Comparison of ENCODE assay signal across 8 mouse cellular contexts in the genomic region with DNA sequence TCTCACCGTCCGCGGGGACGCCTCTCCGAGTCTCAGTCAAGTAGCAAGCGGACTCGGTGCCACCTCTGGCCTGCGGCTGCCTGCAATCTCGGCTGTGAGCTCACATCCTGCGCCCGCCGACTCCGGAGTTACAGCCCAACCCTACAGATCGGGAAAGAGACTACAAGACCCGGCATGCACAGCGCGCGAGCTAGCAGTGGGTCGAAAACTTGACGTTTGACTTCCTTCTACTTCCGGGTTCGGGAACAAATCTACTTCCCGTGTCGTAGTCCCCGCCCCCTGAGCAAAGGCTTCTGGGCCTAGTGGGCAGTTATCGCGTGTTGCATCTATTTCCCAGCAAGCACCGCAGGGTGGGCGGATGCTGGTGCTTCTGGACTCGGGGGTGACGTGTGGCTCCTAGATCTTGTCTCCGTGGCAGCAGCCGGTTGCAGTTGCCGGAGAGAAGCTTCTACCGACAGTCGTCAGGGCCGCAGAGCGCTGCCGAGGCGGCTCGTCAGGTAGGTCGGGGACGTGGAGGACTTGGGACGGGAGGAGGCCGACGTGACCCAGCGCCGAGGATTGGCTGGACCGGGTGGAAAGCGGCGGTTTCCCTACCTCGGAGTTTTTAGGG. TPM values are rescaled to one million over a fixed set of nuclear protein-coding genes. Genes with fewer than 3 reads are reported as not detected.
DNase-seq lines count a peak whose midpoint lies in the region; ATAC-seq and TF ChIP-seq lines count a peak whose summit lies in the region.

A gene (minus strand): TSS at position 253 of the 610 bp plus-strand sequence.
A gene (plus strand): TSS at position 282 of the 610 bp plus-strand sequence.

- no peak for TF ChIP-seq EP300 in CH12.LX (IDR thresholded peaks at IDR 0.05; ENCODE audit: low read length)

- peaks cover 25 to 51% of the 10 kb centered on the region in 2 experiments for H3K36me3 ChIP-seq in CH12.LX (replicated peaks in 1 of 2; ENCODE audit: control insufficient read depth in 1 of 2, insufficient read depth in 1 of 2, low read length in 1 of 2)
- H3K36me3 ChIP-seq in forebrain, embryonic 11.5 days (ENCODE audit: control insufficient read depth, insufficient read depth, low read length) = no peaks in the 10 kb centered on the region; the same call in 1 of the 2 replicates
- peaks cover 25% of the 10 kb centered on the region for H3K36me3 ChIP-seq in heart, embryonic 16.5 days (ENCODE audit: control insufficient read depth, insufficient read depth)
- peaks cover 28% of the 10 kb centered on the region for H3K36me3 ChIP-seq in liver, embryonic 15.5 days (replicated peaks)
- H3K36me3 ChIP-seq in neural tube, embryonic 12.5 days = peaks cover 29% of the 10 kb centered on the region

- TF ChIP-seq RAD21 in CH12.LX (IDR thresholded peaks at IDR 0.05; ENCODE audit: low read depth, low read length) = no peak

- peak within 1 kb of the TSS; percentile 96 for H3K4me2 ChIP-seq in CH12.LX (ENCODE audit: insufficient read depth, low read depth, poor library complexity, severe bottlenecking)
- H3K4me2 ChIP-seq in forebrain, embryonic 11.5 days (ENCODE audit: low read depth, low read length, severe bottlenecking) = peak within 1 kb of the TSS; percentile 90
- peak within 1 kb of the TSS; percentile 86 for H3K4me2 ChIP-seq in heart, embryonic 16.5 days (ENCODE audit: low read depth, low read length)
- H3K4me2 ChIP-seq in liver, embryonic 15.5 days = peak within 1 kb of the TSS; percentile 95
- H3K4me2 ChIP-seq in neural tube, embryonic 12.5 days (replicated peaks) = peak within 1 kb of the TSS; percentile 86

- no peaks in the 10 kb centered on the region for H3K27me3 ChIP-seq in CH12.LX (replicated peaks)
- H3K27me3 ChIP-seq in forebrain, embryonic 11.5 days (ENCODE audit: control insufficient read depth, insufficient read depth, low read length) = no peaks in the 10 kb centered on the region
- no peaks in the 10 kb centered on the region for H3K27me3 ChIP-seq in heart, embryonic 16.5 days (ENCODE audit: control insufficient read depth, insufficient read depth, low read length)
- H3K27me3 ChIP-seq in liver, embryonic 15.5 days = no peaks in the 10 kb centered on the region
- H3K27me3 ChIP-seq in neural tube, embryonic 12.5 days (replicated peaks) = no peaks in the 10 kb centered on the region

- in situ Hi-C loops in CH12.LX (cut with MboI; ENCODE audit: low pct_ligation_motif_present, low pct_unique_long_range_greater_than_20kb, low sequenced_read_pairs) = no loop called here

- under 1% methylated on average over 52 of the region's 52 CpGs for WGBS in forebrain, embryonic 11.5 days
- under 1% methylated on average over 52 of the region's 52 CpGs for WGBS in heart, embryonic 16.5 days
- under 1% methylated on average over 52 of the region's 52 CpGs for WGBS in liver, embryonic 15.5 days (ENCODE audit: insufficient replicate concordance)
- WGBS in neural tube, embryonic 12.5 days = under 1% methylated on average over 52 of the region's 52 CpGs

- peak; percentile 100 for DNase-seq in CH12.LX (ENCODE audit: extremely low read depth)
- DNase-seq in c-Kit-positive CD71-positive TER-119-negative erythroid progenitor cells, embryonic 14.5 days (ENCODE audit: low read depth) = peak; percentile 99
- DNase-seq in forebrain, embryonic 11.5 days (ENCODE audit: low spot score) = peak; percentile 98
- DNase-seq in kidney, postnatal 36 days = peak; percentile 99 to 100
- peak; percentile 100 for DNase-seq in telencephalon, adult 2 months (ENCODE audit: low read depth, low spot score)

- H3K9me3 ChIP-seq in CH12.LX (replicated peaks; ENCODE audit: low read length) = no peaks in the 10 kb centered on the region
- H3K9me3 ChIP-seq in forebrain, embryonic 11.5 days (ENCODE audit: control insufficient read depth, low read length) = no peaks in the 10 kb centered on the region
- no peaks in the 10 kb centered on the region for H3K9me3 ChIP-seq in heart, embryonic 16.5 days (replicated peaks; ENCODE audit: control insufficient read depth, low read length)
- H3K9me3 ChIP-seq in liver, embryonic 15.5 days (replicated peaks) = no peaks in the 10 kb centered on the region
- no peaks in the 10 kb centered on the region for H3K9me3 ChIP-seq in neural tube, embryonic 12.5 days

- peak within 1 kb of the TSS; percentile 70 to 86 (median 86) for H3K4me3 ChIP-seq in CH12.LX (replicated peaks in 1 of 3; ENCODE audit: low read depth in 2 of 3, low read length in 2 of 3, poor library complexity in 1 of 3)
- peak within 1 kb of the TSS; percentile 76 for H3K4me3 ChIP-seq in forebrain, embryonic 11.5 days (ENCODE audit: low read depth, low read length)
- H3K4me3 ChIP-seq in heart, embryonic 16.5 days (ENCODE audit: low read length) = peak within 1 kb of the TSS; percentile 80
- peak within 1 kb of the TSS; percentile 86 for H3K4me3 ChIP-seq in liver, embryonic 15.5 days (replicated peaks)
- H3K4me3 ChIP-seq in neural tube, embryonic 12.5 days = peak within 1 kb of the TSS; percentile 74

- dilution Hi-C loops in CH12.LX (cut with MboI; ENCODE audit: extremely low pct_ligation_motif_present, extremely low pct_unique_long_range_greater_than_20kb, low sequenced_read_pairs) = no loop called here

- H3K27ac ChIP-seq in CH12.LX (ENCODE audit: insufficient read depth, low read depth) = peak within 1 kb of the TSS; percentile 72
- H3K27ac ChIP-seq in forebrain, embryonic 11.5 days (ENCODE audit: low read depth, low read length) = peak within 1 kb of the TSS; percentile 85
- peak within 1 kb of the TSS; percentile 94 for H3K27ac ChIP-seq in heart, embryonic 16.5 days (ENCODE audit: low read length)
- peak within 1 kb of the TSS; percentile 90 for H3K27ac ChIP-seq in liver, embryonic 15.5 days (replicated peaks)
- peak within 1 kb of the TSS; percentile 60 for H3K27ac ChIP-seq in neural tube, embryonic 12.5 days

- peaks cover 69% of the 10 kb centered on the region for H3K79me2 ChIP-seq in CH12.LX (replicated peaks; ENCODE audit: control insufficient read depth, extremely low read depth, insufficient read depth, poor library complexity, severe bottlenecking)

- TF ChIP-seq POLR2A in CH12.LX (IDR thresholded peaks at IDR 0.05; ENCODE audit: low read depth, low read length) = peak; percentile 97

- TF ChIP-seq CTCF in CH12.LX (conservative IDR thresholded peaks at IDR 0.05 in 1 of 2, IDR thresholded peaks at IDR 0.05 in 1 of 2; ENCODE audit: low read depth in 2 of 2, low read length in 2 of 2) = no peak

- H3K4me1 ChIP-seq in CH12.LX (ENCODE audit: control insufficient read depth in 1 of 2, insufficient read depth in 2 of 2) = peaks cover 14 to 42% of the 10 kb centered on the region in 2 experiments
- H3K4me1 ChIP-seq in forebrain, embryonic 11.5 days (replicated peaks; ENCODE audit: control insufficient read depth, insufficient read depth, low read length) = peaks cover 4% of the 10 kb centered on the region
- peaks cover 20% of the 10 kb centered on the region for H3K4me1 ChIP-seq in heart, embryonic 16.5 days (ENCODE audit: control insufficient read depth, insufficient read depth, low read length)
- H3K4me1 ChIP-seq in liver, embryonic 15.5 days (replicated peaks) = peaks cover 45% of the 10 kb centered on the region
- H3K4me1 ChIP-seq in neural tube, embryonic 12.5 days = peaks cover 21% of the 10 kb centered on the region

- H3K9ac ChIP-seq in CH12.LX (ENCODE audit: insufficient read depth, low read depth) = peak within 1 kb of the TSS; percentile 77
- peak within 1 kb of the TSS; percentile 87 for H3K9ac ChIP-seq in forebrain, embryonic 11.5 days (ENCODE audit: low read length)
- H3K9ac ChIP-seq in heart, embryonic 16.5 days (ENCODE audit: low read length) = peak within 1 kb of the TSS; percentile 88
- H3K9ac ChIP-seq in liver, embryonic 15.5 days = peak within 1 kb of the TSS; percentile 87
- H3K9ac ChIP-seq in neural tube, embryonic 12.5 days = peak within 1 kb of the TSS; percentile 79

- peak; percentile 97 for ATAC-seq in forebrain, embryonic 11.5 days (replicated peaks; ENCODE audit: low FRiP score)
- peak; percentile 98 for ATAC-seq in heart, embryonic 16.5 days (replicated peaks; ENCODE audit: extremely low read depth, insufficient read depth, low FRiP score)
- ATAC-seq in liver, embryonic 15.5 days (ENCODE audit: insufficient read depth) = peak; percentile 95
- ATAC-seq in neural tube, embryonic 12.5 days (ENCODE audit: low FRiP score, low read depth) = peak; percentile 98

TF ChIP-seq in CH12.LX, 34 proteins besides CTCF, POLR2A, EP300 and RAD21 (continues in another document):
- TF ChIP-seq SMC3 (IDR thresholded peaks at IDR 0.05; ENCODE audit: low read depth, low read length) = no peak
- TF ChIP-seq ETS1 (conservative IDR thresholded peaks at IDR 0.05; ENCODE audit: low read depth, low read length) = no peak
- TF ChIP-seq KAT2A (IDR thresholded peaks at IDR 0.05; ENCODE audit: insufficient replicate concordance, low read length) = peak; percentile 100
- TF ChIP-seq PAX5 (IDR thresholded peaks at IDR 0.05; ENCODE audit: low read length) = no peak
- peak; percentile 73; the same call in 1 of the 2 replicates for TF ChIP-seq TBP (conservative IDR thresholded peaks at IDR 0.05; ENCODE audit: low read depth, low read length)
- TF ChIP-seq UBTF (IDR thresholded peaks at IDR 0.05; ENCODE audit: low read depth, low read length) = no peak; the same call in none of the 2 replicates
- peak; percentile 75 for TF ChIP-seq MEF2A (IDR thresholded peaks at IDR 0.05; ENCODE audit: borderline replicate concordance, low read depth, low read length)
- TF ChIP-seq ZKSCAN1 (IDR thresholded peaks at IDR 0.05; ENCODE audit: borderline replicate concordance, low read depth, low read length) = no peak
- peak; percentile 61 for TF ChIP-seq MAX (IDR thresholded peaks at IDR 0.05; ENCODE audit: low read length)
- TF ChIP-seq MYC (IDR thresholded peaks at IDR 0.05; ENCODE audit: low read depth, low read length) = peak; percentile 88

RNA-seq across cellular contexts. Expression of the first gene that starts in this region (rescaled TPM):
- total RNA-seq in CH12.LX (2012; rRNA removed) = 24.6 and 26.7 TPM in 2 replicates
- total RNA-seq in CH12.LX (2014; rRNA removed) = 19.5 TPM in 2 replicates
- 44.9 and 46.0 TPM in 2 replicates for polyA plus RNA-seq in CH12.LX (2012; ENCODE audit: insufficient read length, low read depth)
- 85.8 and 90.1 TPM in 2 replicates for polyA plus RNA-seq in forebrain, embryonic 11.5 days (2014; fragmentation: Nextera tagmentation; extraction: Ambion mirVana)
- polyA plus RNA-seq in heart, embryonic 16.5 days (2015; fragmentation: Nextera tagmentation; extraction: Ambion mirVana) = 70.5 and 78.4 TPM in 2 replicates
- polyA plus RNA-seq in liver, embryonic 15.5 days (2015; fragmentation: Nextera tagmentation; extraction: Ambion mirVana) = 14.9 and 17.1 TPM in 2 replicates
- 53.5 and 58.0 TPM in 2 replicates for polyA plus RNA-seq in neural tube, embryonic 12.5 days (2016; fragmentation: Nextera tagmentation; extraction: Ambion mirVana)

RNA-seq across cellular contexts. Expression of the second gene that starts in this region (rescaled TPM):
- total RNA-seq in CH12.LX (2012; rRNA removed) = 124 and 134 TPM in 2 replicates
- total RNA-seq in CH12.LX (2014; rRNA removed) = 151 and 181 TPM in 2 replicates
- polyA plus RNA-seq in CH12.LX (2012; ENCODE audit: insufficient read length, low read depth) = 136 and 142 TPM in 2 replicates
- 87.3 and 92.3 TPM in 2 replicates for polyA plus RNA-seq in forebrain, embryonic 11.5 days (2014; fragmentation: Nextera tagmentation; extraction: Ambion mirVana)
- 98.4 and 109 TPM in 2 replicates for polyA plus RNA-seq in heart, embryonic 16.5 days (2015; fragmentation: Nextera tagmentation; extraction: Ambion mirVana)
- 57.7 and 66.1 TPM in 2 replicates for polyA plus RNA-seq in liver, embryonic 15.5 days (2015; fragmentation: Nextera tagmentation; extraction: Ambion mirVana)
- polyA plus RNA-seq in neural tube, embryonic 12.5 days (2016; fragmentation: Nextera tagmentation; extraction: Ambion mirVana) = 102 and 110 TPM in 2 replicates

Comparison
In these comparisons a context has a peak if more than half of its experiments do, and no peak if none do; other contexts are left out.
1. Peak in every context shown above with its lines: DNase-seq, ATAC-seq, H3K4me3 ChIP-seq and H3K27ac ChIP-seq.